Mouse (Mus musculus) megakaryocyte-erythroid progenitor cell, adult 5-6 weeks (primary cell): ENCODE data around the gene Cars. TPM values are rescaled to one million over a fixed set of nuclear protein-coding genes. Genes with fewer than 3 reads are reported as not detected.
A peak's percentile ranks its signal among the peaks of the same experiment; 100 is the strongest.
"Not testable (repeated sequence)": the region's sequence is repeated elsewhere in the genome, so short reads cannot be mapped to it uniquely, and the experiment has no call there.

Experiments used
- ATAC-seq: replicated peaks from 2 replicates; pipeline ENCODE4 v1.8.0; 2016; ENCODE audit warnings: mild to moderate bottlenecking, inconsistent platforms; ENCODE audit not compliant: severe bottlenecking, poor library complexity, low FRiP score, low TSS enrichment
- total RNA-seq, 2 experiments: library from RNA; stranded (forward) in 1 of 2; stranded (reverse) in 1 of 2; fragments of 200-1000, 215-1000 nt in 1 of 2; fragments of >200 nt in 1 of 2; fragmentation: Nextera tagmentation in 1 of 2; gene quantifications; 2 replicates each; pipeline ENCODE4 v1.2.3; 2014 to 2017

Gene Cars
- total RNA-seq, 2 experiments from 2014 or later = 82.1 to 151 TPM

- no peak for ATAC-seq
Measured at GRCm38 (mm10) chr7:143592255-143592654, 7.6 kb downstream of the Cars start.

GRCm38 (mm10) chr7:143588006-143588405, 11.9 kb downstream of the Cars start:
- ATAC-seq = no peak

GRCm38 (mm10) chr7:143587586-143587985, 12.3 kb downstream of the Cars start:
- no peak for ATAC-seq

- peak; percentile 78 for ATAC-seq
Measured at GRCm38 (mm10) chr7:143583956-143584355, 15.9 kb downstream of the Cars start.

- no peak for ATAC-seq
Measured at GRCm38 (mm10) chr7:143583025-143583424, 16.9 kb downstream of the Cars start.

- no peak for ATAC-seq
Measured at GRCm38 (mm10) chr7:143575751-143576150, 24.1 kb downstream of the Cars start.

GRCm38 (mm10) chr7:143565648-143566039, 34.2 kb downstream of the Cars start:
- peak; percentile 83 for ATAC-seq

- ATAC-seq = peak; percentile 63
Measured at GRCm38 (mm10) chr7:143565015-143565647, 34.8 kb downstream of the Cars start.

- ATAC-seq = no peak
Measured at GRCm38 (mm10) chr7:143563787-143564186, 36.1 kb downstream of the Cars start.

- peak; percentile 79 for ATAC-seq
Measured at GRCm38 (mm10) chr7:143557616-143558015, 42.3 kb downstream of the Cars start.

- ATAC-seq = peak; percentile 90
Measured at GRCm38 (mm10) chr7:143556964-143557610, 42.8 kb downstream of the Cars start.

- peak; percentile 17; the same call in 1 of the 2 replicates for ATAC-seq
Measured at GRCm38 (mm10) chr7:143549588-143550220, 50.2 kb downstream of the Cars start.

GRCm38 (mm10) chr7:143548976-143549457, 50.9 kb downstream of the Cars start, which contains the start of gene Nap1l4:
Gene Nap1l4 (minus strand): TSS chr7:143549106.
- peak; percentile 94 for ATAC-seq

- peak; percentile 53 for ATAC-seq
Measured at GRCm38 (mm10) chr7:143548231-143548961, 51.5 kb downstream of the Cars start.

- ATAC-seq = no peak
Measured at GRCm38 (mm10) chr7:143546554-143546953, 53.3 kb downstream of the Cars start.

- no peak for ATAC-seq
Measured at GRCm38 (mm10) chr7:143544368-143544767, 55.5 kb downstream of the Cars start.

- ATAC-seq = peak; percentile 46
Measured at GRCm38 (mm10) chr7:143538671-143539070, 61.2 kb downstream of the Cars start.

GRCm38 (mm10) chr7:143538229-143538628, 61.7 kb downstream of the Cars start:
- ATAC-seq = not testable (repeated sequence)

GRCm38 (mm10) chr7:143536251-143536650, 63.6 kb downstream of the Cars start:
- ATAC-seq = no peak

- ATAC-seq = peak; percentile 93
Measured at GRCm38 (mm10) chr7:143533284-143533683, 66.6 kb downstream of the Cars start.
